Mouse (Mus musculus): Measurements from ENCODE around the gene Obp1a. TPM values are rescaled to one million over a fixed set of nuclear protein-coding genes. Genes with fewer than 3 reads are reported as not detected.

Gene Obp1a
- not detected for total RNA-seq (2021)

GRCm38 (mm10) chrX:78091274-78091673, at the start of gene Obp1a:
Obp1a (minus strand) TSS chrX:78091374.
- intact Hi-C loops (cut with DNase I): no loop called here
- no peak for DNase-seq (ENCODE audit: low spot score in 2 of 2)

- DNase-seq (ENCODE audit: low spot score in 2 of 2): no peak
- intact Hi-C loops (cut with DNase I): no loop called here
These were observed 34.0 kb upstream of the Obp1a start, which contains the start of gene Gm5938 for GRCm38 (mm10) chrX:78125167-78125566. Gm5938 (plus strand) TSS chrX:78125467.

Other genes starting within 250 kb of the Obp1a start
- not detected for gene Pbsn, start 237.8 kb downstream of the Obp1a start, total RNA-seq (2021)
- gene Gm14744, start 226.6 kb downstream of the Obp1a start, total RNA-seq (2021): not detected
- not detected for gene 5430402E10Rik, start 166.3 kb downstream of the Obp1a start, total RNA-seq (2021)
- gene Gm5938, start 34.1 kb upstream of the Obp1a start, total RNA-seq (2021): not detected
- gene Obp1b, start 95.4 kb upstream of the Obp1a start, total RNA-seq (2021): not detected
- not detected for gene Gm14743, start 154.5 kb upstream of the Obp1a start, total RNA-seq (2021)

Data from left cerebral cortex, postnatal 25 days (tissue).